Comparison of ENCODE assay signal across 8 mouse cellular contexts in the genomic region with DNA sequence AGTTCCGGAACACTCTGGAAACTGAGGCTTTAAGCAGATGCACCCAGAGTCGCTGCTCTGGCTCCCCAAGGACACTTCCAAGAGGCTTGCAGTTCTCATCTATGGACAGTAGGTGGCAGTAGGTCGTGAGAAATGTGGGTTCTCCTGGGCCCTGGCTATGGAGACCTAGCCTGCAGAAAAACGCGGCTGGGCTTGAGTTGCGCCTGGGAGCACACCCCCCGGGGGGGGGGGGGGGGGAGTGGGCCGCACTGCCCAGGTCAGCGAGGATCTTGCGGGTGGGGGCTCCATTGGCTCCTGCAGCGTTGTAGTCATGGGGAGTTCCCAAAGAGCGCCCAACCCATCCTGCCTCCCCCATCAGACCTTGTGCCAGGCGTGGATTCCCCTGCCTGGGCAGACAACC.
DNase-seq lines count a peak whose midpoint lies in the region; ATAC-seq and TF ChIP-seq lines count a peak whose summit lies in the region.

No protein-coding gene starts in this region.

- WGBS in hindbrain, embryonic 12.5 days, result 2% methylated on average over 8 of the region's 13 CpGs
- WGBS in lung, postnatal 0 days, result under 1% methylated on average over 11 of the region's 13 CpGs

- peak; percentile 90 for DNase-seq in Muller cell, postnatal 12 days (ENCODE audit: inconsistent ontology term)
- DNase-seq in cerebellum, adult 9-11 months, result peak; percentile 55
- DNase-seq in frontal cortex, postnatal 10 days (ENCODE audit: low spot score in 2 of 2), result peak; percentile 44 to 80
- peak; percentile 84 to 86 for DNase-seq in layer of hippocampus, postnatal 10 days (ENCODE audit: low spot score in 2 of 2)
- DNase-seq in lung, postnatal 0 days (ENCODE audit: low spot score), result peak; percentile 90
- peak; percentile 86 for DNase-seq in ovary, postnatal 36 days (ENCODE audit: low spot score)
- peak; percentile 84 for DNase-seq in thymus, postnatal 14 days

- H3K9me3 ChIP-seq in hindbrain, embryonic 12.5 days (replicated peaks), result no peaks in the 10 kb centered on the region
- H3K9me3 ChIP-seq in lung, postnatal 0 days (ENCODE audit: low read length), result no peaks in the 10 kb centered on the region

- no peaks in the 10 kb centered on the region for H3K36me3 ChIP-seq in hindbrain, embryonic 12.5 days
- H3K36me3 ChIP-seq in lung, postnatal 0 days (ENCODE audit: insufficient read depth, low read length), result no peaks in the 10 kb centered on the region

- no peak for TF ChIP-seq EP300 in lung, postnatal 0 days (IDR thresholded peaks at IDR 0.05)

- peak; percentile 82 for ATAC-seq in hindbrain, embryonic 12.5 days (ENCODE audit: low FRiP score)
- peak; percentile 97 for ATAC-seq in lung, postnatal 0 days

- H3K4me3 ChIP-seq in hindbrain, embryonic 12.5 days, result peak overlapping the region; percentile 23
- H3K4me3 ChIP-seq in lung, postnatal 0 days (ENCODE audit: low read depth, low read length), result no peak overlapping the region

- H3K9ac ChIP-seq in hindbrain, embryonic 12.5 days, result peak overlapping the region; percentile 51
- H3K9ac ChIP-seq in lung, postnatal 0 days (replicated peaks; ENCODE audit: low read depth), result no peak overlapping the region

- H3K27me3 ChIP-seq in hindbrain, embryonic 12.5 days, result peaks cover 2% of the 10 kb centered on the region; the same call in 1 of the 2 replicates
- H3K27me3 ChIP-seq in lung, postnatal 0 days (replicated peaks; ENCODE audit: insufficient read depth, low read length), result no peaks in the 10 kb centered on the region

- H3K4me2 ChIP-seq in hindbrain, embryonic 12.5 days (replicated peaks), result peak overlapping the region; percentile 53
- peak overlapping the region; percentile 50 for H3K4me2 ChIP-seq in lung, postnatal 0 days (replicated peaks; ENCODE audit: low read depth, low read length)

- TF ChIP-seq CTCF in lung, postnatal 0 days (IDR thresholded peaks at IDR 0.05), result peak; percentile 93

- no peak overlapping the region for H3K27ac ChIP-seq in hindbrain, embryonic 12.5 days
- no peak overlapping the region for H3K27ac ChIP-seq in lung, postnatal 0 days (ENCODE audit: low read length)

- peaks cover 22% of the 10 kb centered on the region for H3K4me1 ChIP-seq in hindbrain, embryonic 12.5 days
- peaks cover 3% of the 10 kb centered on the region; the same call in 1 of the 2 replicates for H3K4me1 ChIP-seq in lung, postnatal 0 days (ENCODE audit: insufficient read depth, low read depth, low read length)
